Mouse (Mus musculus) CH12.LX (cell line): ENCODE results near the gene Kdr. TPM values are rescaled to one million over a fixed set of nuclear protein-coding genes. Genes with fewer than 3 reads are reported as not detected.

Source experiments
- DNase-seq: peaks from one replicate; pipeline ENCODE4 v3.0.0-alpha.2; 2013; ENCODE audit errors: extremely low read depth
- H3K27ac ChIP-seq: 2 replicates; pipeline ENCODE4 v1.5.1; 2012; ENCODE audit warnings: low read depth, mild to moderate bottlenecking, control low read depth, moderate library complexity; ENCODE audit not compliant: insufficient read depth
- H3K27me3 ChIP-seq: replicated peaks from 2 replicates; pipeline ENCODE3; 2012; ENCODE audit warnings: inconsistent platforms
- H3K36me3 ChIP-seq, 2 experiments: replicated peaks in 1 of 2; 2 replicates each; pipeline versions ENCODE3 to v1.6.1; 2012; ENCODE audit warnings: inconsistent platforms in 1 of 2, low read length in 1 of 2, mild to moderate bottlenecking in 1 of 2, mixed read lengths in 1 of 2, moderate library complexity in 1 of 2; ENCODE audit not compliant: control insufficient read depth in 1 of 2, insufficient read depth in 1 of 2
- H3K4me1 ChIP-seq, 2 experiments: 2 replicates each; pipeline ENCODE4 v1.6.1; 2012; ENCODE audit warnings: inconsistent platforms in 1 of 2, moderate library complexity in 1 of 2; ENCODE audit not compliant: insufficient read depth in 2 of 2, control insufficient read depth in 1 of 2
- H3K4me2 ChIP-seq: 2 replicates; pipeline ENCODE4 v1.6.1; 2012; ENCODE audit warnings: low read depth, mild to moderate bottlenecking, control low read depth; ENCODE audit not compliant: poor library complexity, insufficient read depth, severe bottlenecking
- H3K4me3 ChIP-seq, 3 experiments: fragments of 150-350 bp in 1 of 3; sonication (generic) in 1 of 3; replicated peaks in 1 of 3; 2 replicates each; pipeline versions ENCODE3 to v1.5.1; 2011 to 2012; ENCODE audit warnings: low read depth in 2 of 3, low read length in 2 of 3, mild to moderate bottlenecking in 2 of 3, moderate library complexity in 2 of 3, control low read depth in 1 of 3, improper control_type of control experiment in 1 of 3, inconsistent platforms in 1 of 3, mixed read lengths in 1 of 3; ENCODE audit not compliant: poor library complexity in 1 of 3
- H3K79me2 ChIP-seq: replicated peaks from 2 replicates; pipeline ENCODE4 v1.6.1; 2012; ENCODE audit warnings: mild to moderate bottlenecking, moderate library complexity; ENCODE audit not compliant: control insufficient read depth, poor library complexity, insufficient read depth, severe bottlenecking; ENCODE audit errors: extremely low read depth
- H3K9ac ChIP-seq: 2 replicates; pipeline ENCODE4 v1.6.1; 2012; ENCODE audit warnings: low read depth, mild to moderate bottlenecking, control low read depth, moderate library complexity; ENCODE audit not compliant: insufficient read depth
- H3K9me3 ChIP-seq: replicated peaks from 2 replicates; pipeline ENCODE3; 2012; ENCODE audit warnings: low read length, inconsistent platforms, mixed read lengths
- CHD2 ChIP-seq: IDR thresholded peaks from 2 replicates; pipeline ENCODE4 v1.6.1; 2011; ENCODE audit warnings: low read length, improper control_type of control experiment
- CTCF ChIP-seq, 2 experiments: IDR thresholded peaks in 1 of 2; conservative IDR thresholded peaks in 1 of 2; 2 replicates each; pipeline ENCODE4 v1.5.1; 2011 to 2012; ENCODE audit warnings: low read depth in 2 of 2, low read length in 2 of 2, improper control_type of control experiment in 1 of 2, inconsistent platforms in 1 of 2, mild to moderate bottlenecking in 1 of 2, moderate library complexity in 1 of 2
- ELF1 ChIP-seq: IDR thresholded peaks from 2 replicates; pipeline ENCODE4 v1.6.1; 2014; ENCODE audit warnings: low read depth, mild to moderate bottlenecking, inconsistent platforms, low read length, improper control_type of control experiment
- ETS1 ChIP-seq: conservative IDR thresholded peaks from 2 replicates; pipeline ENCODE4 v1.6.1; 2012; ENCODE audit warnings: low read depth, mild to moderate bottlenecking, inconsistent platforms, low read length, improper control_type of control experiment, moderate library complexity
- KAT2A ChIP-seq: IDR thresholded peaks from 2 replicates; pipeline ENCODE4 v1.6.1; 2012; ENCODE audit warnings: low read length, improper control_type of control experiment, inconsistent platforms; ENCODE audit not compliant: insufficient replicate concordance
- MAX ChIP-seq: IDR thresholded peaks from 2 replicates; pipeline ENCODE4 v1.6.1; 2011; ENCODE audit warnings: low read length, improper control_type of control experiment
- MAZ ChIP-seq: IDR thresholded peaks from 2 replicates; pipeline ENCODE4 v1.6.1; 2012; ENCODE audit warnings: low read depth, mild to moderate bottlenecking, inconsistent platforms, low read length, improper control_type of control experiment, moderate library complexity
- MEF2A ChIP-seq: IDR thresholded peaks from 2 replicates; pipeline ENCODE4 v1.6.1; 2014; ENCODE audit warnings: low read depth, mild to moderate bottlenecking, inconsistent platforms, low read length, improper control_type of control experiment, borderline replicate concordance
- SIN3A ChIP-seq: IDR thresholded peaks from 2 replicates; pipeline ENCODE4 v1.6.1; 2012; ENCODE audit warnings: low read length, improper control_type of control experiment, inconsistent platforms
- TBP ChIP-seq: conservative IDR thresholded peaks from 2 replicates; pipeline ENCODE4 v1.6.1; 2011; ENCODE audit warnings: low read depth, low read length, improper control_type of control experiment
- USF1 ChIP-seq: IDR thresholded peaks from 2 replicates; pipeline ENCODE4 v1.6.1; 2014; ENCODE audit warnings: low read depth, mild to moderate bottlenecking, inconsistent platforms, low read length, improper control_type of control experiment
- USF2 ChIP-seq: conservative IDR thresholded peaks from 2 replicates; pipeline ENCODE4 v1.6.1; 2011; ENCODE audit warnings: low read depth, low read length, improper control_type of control experiment
- ZMIZ1 ChIP-seq: IDR thresholded peaks from 2 replicates; pipeline ENCODE4 v1.6.1; 2012; ENCODE audit warnings: low read depth, mild to moderate bottlenecking, inconsistent platforms, low read length, improper control_type of control experiment
- ZNF384 ChIP-seq: IDR thresholded peaks from 2 replicates; pipeline ENCODE4 v1.6.1; 2012; ENCODE audit warnings: low read depth, low read length, improper control_type of control experiment, inconsistent platforms
- dilution Hi-C: fragments of 300-500 bp; cut with MboI; formaldehyde crosslinking; loops from 2 replicates; pipeline ENCODE4 v1.14.3; 2020; ENCODE audit warnings: low sequenced_read_pairs; ENCODE audit not compliant: extremely low pct_unique_long_range_greater_than_20kb, extremely low pct_ligation_motif_present
- in situ Hi-C: fragments of 300-500 bp; cut with MboI; formaldehyde crosslinking; loops from 3 replicates; pipeline ENCODE4 v1.14.3; 2019; ENCODE audit warnings: low sequenced_read_pairs, low pct_ligation_motif_present, low pct_unique_long_range_greater_than_20kb, mixed read lengths
- polyA plus RNA-seq: library from polyadenylated mRNA; unstranded; fragments of >175 nt; gene quantifications from 2 replicates; pipeline ENCODE4 v1.2.1, GENCODE M21; 2012; ENCODE audit warnings: low read depth; ENCODE audit not compliant: insufficient read length
- total RNA-seq, 2 experiments: library from RNA; depleted of rRNA; stranded (reverse); fragments of 300-350 nt in 1 of 2; fragments of >200 nt in 1 of 2; gene quantifications; 2 replicates each; pipeline ENCODE4 v1.2.3; 2012 to 2014

The Kdr gene
- total and polyA plus RNA-seq, 3 experiments, result not detected

GRCm38 (mm10) chr5:75975398-75975797 lies 2.9 kb downstream of the Kdr start:
- Histone ChIP-seq H3K4me1 (no peaks in the 10 kb centered on the region), H3K4me2 (no peak overlapping the region)
- dilution Hi-C loops, result no loop called here

GRCm38 (mm10) chr5:75974543-75975130 lies 3.6 kb downstream of the Kdr start:
- dilution Hi-C loops (no loop called here), in situ Hi-C loops (loop anchor here (25.0 kb wide), 1 partner anchor 87 kb away; no protein-coding TSS in a partner anchor)
- no peak overlapping the region for H3K9ac ChIP-seq
- H3K36me3 ChIP-seq, result no peaks in the 10 kb centered on the region
- no peaks in the 10 kb centered on the region for H3K27me3 ChIP-seq
- no peak for DNase-seq
- H3K27ac ChIP-seq, result no peak overlapping the region
- no peaks in the 10 kb centered on the region for H3K4me1 ChIP-seq
- peaks cover 3% of the 10 kb centered on the region for H3K9me3 ChIP-seq
- no peak overlapping the region for H3K4me3 ChIP-seq
- H3K4me2 ChIP-seq, result no peak overlapping the region
- no peaks in the 10 kb centered on the region for H3K79me2 ChIP-seq
- TF ChIP-seq CTCF (conservative IDR thresholded peaks at IDR 0.05 in 1 of 2, IDR thresholded peaks at IDR 0.05 in 1 of 2; ENCODE audit: low read depth in 2 of 2, low read length in 2 of 2) (no peak), ELF1 (no peak), USF1 (no peak)

More at GRCm38 (mm10) chr5:75975398-75975797, 2.9 kb downstream of the Kdr start:
- in situ Hi-C loops, result loop anchor here (25.0 kb wide), 1 partner anchor 88 kb away; no protein-coding TSS in a partner anchor
- no peak overlapping the region for H3K9ac ChIP-seq
- no peak for DNase-seq
- no peaks in the 10 kb centered on the region for H3K36me3 ChIP-seq
- H3K79me2 ChIP-seq, result no peaks in the 10 kb centered on the region
- peaks cover 3% of the 10 kb centered on the region for H3K9me3 ChIP-seq
- no peak overlapping the region for H3K27ac ChIP-seq
- H3K27me3 ChIP-seq, result no peaks in the 10 kb centered on the region
- TF ChIP-seq SIN3A (no peak), USF2 (no peak), ETS1 (no peak), MAX (no peak), MEF2A (no peak)
- H3K4me3 ChIP-seq, result no peak overlapping the region

DNA sequence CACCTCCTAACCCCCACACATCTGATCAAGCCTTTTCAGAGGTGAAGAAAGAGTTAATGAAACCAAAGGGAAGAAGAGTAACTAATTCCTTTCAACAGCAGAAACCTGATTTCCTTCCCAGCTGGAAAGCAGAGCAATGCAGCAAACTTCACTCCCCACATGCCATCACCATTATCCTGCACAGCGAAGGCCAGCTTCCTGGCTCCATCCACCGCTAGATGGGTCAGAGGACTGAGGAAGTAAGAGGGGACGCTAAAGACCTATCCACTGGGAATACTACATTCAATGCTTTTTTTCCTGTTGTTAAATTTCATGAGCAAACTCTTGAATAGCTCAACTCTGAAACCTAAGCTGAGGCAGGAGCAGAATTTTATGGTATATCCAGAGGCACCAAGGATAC lies 8.4 kb downstream of the Kdr start:
- H3K27me3 ChIP-seq, result no peaks in the 10 kb centered on the region
- dilution Hi-C loops (no loop called here), in situ Hi-C loops (no loop called here)
- H3K4me2 ChIP-seq, result no peak overlapping the region
- no peak overlapping the region for H3K9ac ChIP-seq
- H3K9me3 ChIP-seq, result no peaks in the 10 kb centered on the region
- no peak for DNase-seq
- no peaks in the 10 kb centered on the region for H3K4me1 ChIP-seq
- no peak overlapping the region for H3K27ac ChIP-seq
- H3K79me2 ChIP-seq, result no peaks in the 10 kb centered on the region
- no peaks in the 10 kb centered on the region for H3K36me3 ChIP-seq
- H3K4me3 ChIP-seq, result no peak overlapping the region
- TF ChIP-seq TBP (no peak), KAT2A (no peak), MAZ (no peak), ZMIZ1 (no peak), CHD2 (no peak), ZNF384 (no peak)
